Mouse (Mus musculus) ovary, adult 2 months (tissue): ENCODE results near the gene Eid2b. TPM values are rescaled to one million over a fixed set of nuclear protein-coding genes. Genes with fewer than 3 reads are reported as not detected.

ENCODE experiments used
- polyA plus RNA-seq: library from polyadenylated mRNA; depleted of rRNA; stranded (reverse); fragments of >200 nt; gene quantifications from 2 replicates; pipeline ENCODE4 v1.2.3, GENCODE M21; 2012; rRNA removed

Gene Eid2b
- polyA plus RNA-seq = 16.8 and 23.9 TPM in 2 replicates

DNA sequence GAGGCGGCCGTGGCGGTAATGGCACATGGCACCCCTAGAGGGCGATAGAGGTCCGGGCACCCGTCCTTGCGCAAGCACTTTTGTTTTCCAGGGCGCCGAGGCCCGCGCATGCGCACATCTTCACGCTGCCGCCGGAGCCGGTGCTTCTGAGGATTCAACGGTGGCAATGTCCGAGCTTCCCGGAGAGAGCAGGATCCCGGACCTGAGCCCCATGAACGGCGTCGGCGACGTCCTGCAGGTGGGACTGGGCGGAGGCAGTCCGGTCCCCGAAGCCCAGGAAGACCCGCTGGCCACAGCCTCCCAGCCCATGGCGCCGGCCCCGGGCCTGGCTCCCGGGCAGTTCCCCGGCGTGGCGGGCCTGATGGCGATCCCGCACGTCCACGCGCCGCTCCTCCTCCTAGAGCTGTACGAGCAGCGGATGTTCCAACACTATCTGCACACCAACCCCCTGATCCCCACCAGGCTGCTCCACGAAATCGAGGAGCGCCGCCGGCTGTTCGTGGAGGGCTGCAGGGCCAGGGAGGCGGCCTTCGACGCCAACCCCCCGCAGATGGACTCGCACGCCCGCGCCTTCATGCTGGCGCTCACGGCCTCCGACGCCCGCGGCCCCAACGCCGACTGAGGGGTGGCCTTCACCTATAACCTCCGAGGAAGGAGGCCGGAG is at the start of gene Eid2b:
Gene Eid2b (plus strand): TSS at position 125 of the 664 bp plus-strand sequence.

DNA sequence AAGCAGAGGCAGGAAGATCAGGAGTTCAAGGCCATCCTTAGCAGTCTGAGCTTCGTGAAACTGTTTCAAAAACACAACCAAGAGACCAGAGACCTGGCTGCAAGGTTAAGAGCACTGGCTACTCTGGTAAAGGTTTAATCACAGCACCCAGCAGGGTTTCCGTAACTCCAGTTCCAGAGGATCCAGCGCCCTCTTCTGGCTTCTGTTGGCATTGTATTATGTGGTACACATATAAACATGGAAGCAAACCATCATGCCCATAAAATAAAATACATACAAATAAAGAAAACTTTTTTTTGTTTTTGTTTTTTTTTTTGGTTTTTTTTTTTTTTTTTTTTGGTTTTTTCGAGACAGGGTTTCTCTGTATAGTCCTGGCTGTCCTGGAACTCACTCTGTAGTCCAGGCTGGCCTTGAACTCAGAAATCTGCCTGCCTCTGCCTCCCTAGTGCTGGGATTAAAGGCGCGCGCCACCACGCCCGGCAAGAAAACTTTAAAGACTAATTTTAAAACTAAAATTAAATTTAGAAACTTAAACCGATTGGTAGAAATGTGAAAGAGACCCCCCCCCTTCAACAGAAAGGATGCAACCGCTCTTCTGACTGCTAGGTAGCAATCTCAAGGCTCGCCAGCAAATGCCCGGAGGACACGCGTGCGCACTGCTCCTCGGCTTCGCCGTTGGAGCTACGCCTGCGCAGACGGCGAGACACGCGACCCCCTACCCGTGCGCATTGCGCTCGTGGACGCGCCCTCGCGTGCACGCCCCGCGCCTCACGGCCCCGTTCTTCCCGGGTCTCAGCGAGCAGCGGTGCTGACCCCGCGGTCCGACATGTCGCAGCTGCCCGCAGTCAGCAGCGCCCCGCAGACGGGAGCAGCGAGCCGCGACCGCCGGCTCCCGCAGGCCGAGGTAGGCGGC is 10.2 kb upstream of the Eid2b start, which contains the start of gene Eid2:
Gene Eid2 (plus strand): TSS at position 753 of the 913 bp plus-strand sequence.

DNA sequence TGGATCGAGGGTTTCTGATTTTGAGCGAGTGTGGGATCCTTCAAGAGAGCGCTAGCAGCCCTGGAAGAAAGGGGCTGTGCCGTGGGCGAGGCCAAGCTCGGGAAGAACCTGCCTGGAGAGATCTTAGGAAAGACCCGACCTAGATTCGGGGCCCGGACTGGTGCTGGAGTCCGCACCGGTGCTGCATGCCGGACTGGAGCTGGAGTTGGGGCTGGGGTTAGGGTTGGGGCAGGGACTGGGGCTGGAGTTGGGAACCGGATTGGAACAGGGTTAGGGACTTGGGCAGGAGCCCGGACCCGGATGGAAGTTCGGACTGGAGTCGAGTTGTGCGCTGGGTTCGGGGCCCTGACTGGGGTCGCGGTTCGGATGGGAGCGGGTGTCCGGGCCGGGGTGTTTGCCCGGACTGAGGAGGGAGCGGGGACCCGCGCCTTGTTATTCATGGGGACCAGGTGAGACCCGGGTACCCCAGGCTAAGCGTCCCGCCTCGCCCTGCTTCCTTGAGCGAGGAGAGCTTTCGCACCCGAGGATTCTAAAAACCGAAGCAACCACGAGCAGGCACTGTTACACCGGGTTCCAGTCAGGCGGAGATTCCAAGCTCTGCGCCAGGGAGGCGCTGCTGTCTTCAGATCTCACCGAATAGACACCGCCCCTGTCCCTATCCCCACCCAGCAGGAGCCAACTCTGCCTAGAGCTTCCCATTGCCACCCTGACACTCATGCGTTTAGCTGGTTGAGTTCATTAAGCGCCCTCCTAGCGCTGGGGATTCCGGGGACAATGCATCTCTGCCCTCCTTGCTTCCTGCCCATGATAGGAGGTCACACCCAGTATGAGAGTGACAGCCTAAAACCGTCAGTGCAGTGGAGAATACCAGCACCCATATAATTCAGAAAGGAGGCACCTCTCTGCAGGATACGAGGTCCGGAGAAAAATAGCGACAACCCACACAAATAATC is 13.4 kb downstream of the Eid2b start, which contains the start of gene Selenov:
Gene Selenov (minus strand): TSS at position 549 of the 953 bp plus-strand sequence.

GRCm38 (mm10) chr7:28301616-28302433 is 24.3 kb downstream of the Eid2b start, which contains the start of gene Dll3:
Gene Dll3, minus strand, starts transcription at chr7:28302238.

GRCm38 (mm10) chr7:28311926-28312543 is 34.5 kb downstream of the Eid2b start, which contains the start of gene Timm50:
Gene Timm50, minus strand, starts transcription at chr7:28312072.

Other genes starting within 250 kb of the Eid2b start
- 146 and 150 TPM in 2 replicates for gene Psmc4, start 227.6 kb upstream of the Eid2b start, polyA plus RNA-seq
- gene Fcgbp, start 206.5 kb upstream of the Eid2b start, polyA plus RNA-seq = 24.0 and 60.8 TPM in 2 replicates
- gene 9530053A07Rik, start 148.3 kb upstream of the Eid2b start, polyA plus RNA-seq = 0.12 and 0.15 TPM in 2 replicates
- 53.6 and 78.1 TPM in 2 replicates for gene Fbl, start 108.0 kb upstream of the Eid2b start, polyA plus RNA-seq
- gene Dyrk1b, start 98.3 kb upstream of the Eid2b start, polyA plus RNA-seq = 57.1 and 60.7 TPM in 2 replicates
- 25.5 and 40.8 TPM in 2 replicates for gene Eid2, start 9.9 kb upstream of the Eid2b start, polyA plus RNA-seq
- 0.12 and 0.46 TPM in 2 replicates for gene Selenov, start 13.4 kb downstream of the Eid2b start, polyA plus RNA-seq
- gene Dll3, start 24.5 kb downstream of the Eid2b start, polyA plus RNA-seq = 0.38 and 0.45 TPM in 2 replicates
- 104 and 109 TPM in 2 replicates for gene Timm50, start 34.3 kb downstream of the Eid2b start, polyA plus RNA-seq
- 140 and 172 TPM in 2 replicates for gene Supt5, start 61.0 kb downstream of the Eid2b start, polyA plus RNA-seq
- 1,842 and 2,300 TPM in 2 replicates for gene Rps16, start 72.9 kb downstream of the Eid2b start, polyA plus RNA-seq
- 48.3 and 50.7 TPM in 2 replicates for gene Plekhg2, start 94.9 kb downstream of the Eid2b start, polyA plus RNA-seq
- gene Zfp36, start 102.5 kb downstream of the Eid2b start, polyA plus RNA-seq = 50.2 and 54.2 TPM in 2 replicates
- 93.8 and 104 TPM in 2 replicates for gene Med29, start 115.0 kb downstream of the Eid2b start, polyA plus RNA-seq
- 118 and 195 TPM in 2 replicates for gene Paf1, start 115.2 kb downstream of the Eid2b start, polyA plus RNA-seq
- 2.0 and 2.8 TPM in 2 replicates for gene Gmfg, start 159.7 kb downstream of the Eid2b start, polyA plus RNA-seq
- gene Lrfn1, start 174.2 kb downstream of the Eid2b start, polyA plus RNA-seq = 38.7 and 38.9 TPM in 2 replicates
- not detected in 2 replicates for gene Ifnl2, start 232.7 kb downstream of the Eid2b start, polyA plus RNA-seq
- not detected in 2 replicates for gene Ifnl3, start 245.1 kb downstream of the Eid2b start, polyA plus RNA-seq